Mouse (Mus musculus): ENCODE data around the gene Cd164l2. TPM values are rescaled to one million over a fixed set of nuclear protein-coding genes. Genes with fewer than 3 reads are reported as not detected.
A peak's percentile ranks its signal among the peaks of the same experiment; 100 is the strongest.

Cd164l2 gene
- under 1 TPM in 1 of 2 experiments, not detected in 1; 0.54 TPM for polyA plus RNA-seq (2017; shearing (Covaris generic))

DNA sequence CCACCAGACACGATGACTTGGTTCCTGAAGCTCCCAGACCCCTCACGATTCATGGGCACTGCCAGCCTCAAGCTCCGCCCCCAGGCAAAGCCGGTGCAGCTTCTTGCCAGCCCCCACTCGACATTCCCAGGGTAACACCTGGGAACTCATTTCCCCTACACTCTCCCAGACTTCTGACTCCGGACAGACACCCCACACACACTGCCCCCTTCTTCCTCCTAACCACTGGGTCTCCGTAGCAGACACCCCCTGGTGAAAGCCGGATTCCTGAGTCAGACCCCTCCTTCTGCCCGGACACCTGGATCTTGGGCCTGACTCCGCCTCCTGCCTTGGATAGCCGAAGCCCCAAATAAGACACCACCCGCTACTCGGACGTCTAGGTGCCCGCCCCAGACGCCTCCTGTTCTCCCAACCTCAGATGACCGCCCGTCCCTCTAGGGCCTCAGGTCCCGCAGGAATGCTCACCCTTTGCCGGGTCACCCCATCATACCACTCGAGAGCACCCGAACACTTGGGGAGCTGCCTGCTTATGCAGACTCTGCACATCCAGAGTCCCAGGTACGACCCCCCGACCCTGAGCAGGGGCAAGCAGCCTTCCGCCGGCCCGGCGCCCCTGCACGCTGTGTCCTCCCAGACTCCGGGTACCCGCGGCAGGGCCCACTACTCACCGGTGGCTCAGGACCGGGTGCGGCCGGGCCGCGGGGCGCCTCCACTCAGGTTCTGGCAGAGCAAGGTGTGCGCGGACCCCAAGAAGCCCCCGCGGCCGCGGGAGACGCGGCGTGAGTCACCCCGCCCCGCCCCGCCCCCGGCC, at the start of gene Cd164l2, which contains the start of gene Gpr3:
Gene Cd164l2, plus strand, starts transcription at position 381 of the 811 bp plus-strand sequence.
Gene Gpr3, minus strand, starts transcription at position 786 of the 811 bp plus-strand sequence.
- no peak for ATAC-seq

DNA sequence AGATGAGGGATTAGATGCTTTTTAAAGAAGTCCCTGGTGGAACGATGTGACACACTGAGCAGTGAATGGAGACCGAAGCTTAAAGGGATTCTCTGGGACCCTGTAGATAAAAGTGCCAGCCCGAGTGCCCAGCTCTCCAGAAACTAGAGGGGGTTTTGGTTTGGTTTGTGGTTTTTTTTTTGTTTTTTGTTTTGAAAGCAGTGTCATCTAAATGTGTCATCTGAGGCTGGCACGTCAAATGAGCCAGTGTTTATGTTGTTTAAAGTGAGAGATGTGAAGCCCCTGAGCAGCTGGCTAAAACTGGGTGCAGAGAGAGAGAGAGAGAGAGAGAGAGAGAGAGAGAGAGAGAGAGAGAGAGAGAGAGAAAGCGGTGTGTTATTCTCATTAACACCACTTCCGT, 49.7 kb upstream of the Cd164l2 start:
- ATAC-seq = peak; percentile 53

DNA sequence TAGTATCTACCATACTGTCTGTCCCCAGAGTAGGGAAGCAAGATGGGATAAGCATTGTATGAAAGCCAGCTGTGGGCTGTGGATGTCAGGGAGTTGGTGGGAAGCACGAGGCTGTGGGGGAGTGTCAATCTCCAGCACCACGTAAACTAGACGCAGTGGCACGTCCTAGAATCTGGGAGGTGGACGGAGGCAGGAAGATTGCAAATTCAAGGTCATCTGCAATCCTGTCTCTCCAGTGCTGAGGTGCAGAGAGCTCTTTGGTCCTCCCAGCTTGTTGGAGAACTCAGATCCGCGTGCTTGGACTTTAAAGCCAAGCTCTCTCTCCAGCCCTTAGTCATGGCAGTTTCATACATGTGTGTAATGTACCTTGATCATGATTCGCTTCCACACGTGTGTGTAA, 45.2 kb upstream of the Cd164l2 start:
- ATAC-seq = no peak

DNA sequence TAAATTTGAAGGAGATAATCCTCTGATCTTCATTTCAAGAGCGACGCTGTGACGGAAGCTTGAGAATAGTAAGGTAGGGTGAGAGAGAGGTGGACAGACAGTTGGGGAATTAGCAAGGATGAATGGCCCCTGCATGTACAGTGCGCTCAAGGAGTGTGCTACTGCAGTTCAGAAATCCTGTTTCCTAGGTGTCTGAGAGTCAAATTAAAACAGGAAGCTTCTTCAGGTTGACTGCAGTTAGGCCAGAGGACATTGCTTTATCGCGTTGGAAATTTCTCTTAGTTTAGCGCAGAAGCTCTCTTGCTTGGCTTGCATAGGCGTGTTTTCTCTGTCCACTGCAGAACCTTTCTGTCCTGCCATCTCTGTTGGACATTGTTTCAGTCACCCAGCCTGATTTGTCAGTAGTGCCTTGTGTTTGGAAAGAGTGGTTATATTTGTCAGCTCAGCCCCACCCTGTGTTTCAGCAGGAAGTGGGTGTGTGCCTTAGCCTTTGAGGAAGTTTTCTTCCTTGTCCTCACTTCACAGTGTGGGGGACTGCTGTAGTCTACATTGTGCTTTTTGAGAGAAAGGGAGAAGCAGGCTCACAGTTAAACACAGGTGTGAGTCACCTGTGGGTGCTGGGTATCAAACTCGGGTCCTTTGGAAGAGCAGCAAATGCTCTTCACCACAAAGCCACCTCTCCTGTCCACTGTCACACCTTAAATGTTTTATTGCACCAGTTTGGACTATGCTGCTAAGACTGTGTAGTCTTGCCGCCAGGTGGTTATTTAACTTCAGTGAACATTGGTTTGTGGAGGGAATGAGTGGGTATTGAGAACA, 42.5 kb upstream of the Cd164l2 start:
- ATAC-seq = peak; percentile 76

DNA sequence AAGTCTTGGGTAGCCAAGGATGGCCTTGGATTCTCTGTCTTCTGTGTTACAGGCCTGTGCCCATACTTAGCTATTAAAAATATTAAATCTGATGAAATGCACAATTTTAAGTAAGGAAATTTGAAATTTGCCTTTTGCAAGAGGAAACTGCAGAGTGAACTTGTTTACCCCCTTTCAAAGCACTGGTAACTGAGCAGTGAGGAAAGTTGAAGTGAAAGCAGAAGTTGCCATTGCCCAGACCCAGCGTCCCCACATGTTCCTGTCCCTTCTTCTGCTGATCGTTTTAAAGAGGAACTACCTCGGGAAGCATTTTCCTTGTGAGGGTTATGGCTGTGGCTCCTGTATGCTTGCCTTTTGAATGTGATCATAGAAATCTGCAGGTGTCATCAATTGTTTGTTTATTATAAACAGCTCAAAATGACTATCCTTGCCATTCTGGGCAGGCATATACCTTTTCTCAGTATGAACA, 41.8 kb upstream of the Cd164l2 start:
- ATAC-seq = peak; percentile 49

DNA sequence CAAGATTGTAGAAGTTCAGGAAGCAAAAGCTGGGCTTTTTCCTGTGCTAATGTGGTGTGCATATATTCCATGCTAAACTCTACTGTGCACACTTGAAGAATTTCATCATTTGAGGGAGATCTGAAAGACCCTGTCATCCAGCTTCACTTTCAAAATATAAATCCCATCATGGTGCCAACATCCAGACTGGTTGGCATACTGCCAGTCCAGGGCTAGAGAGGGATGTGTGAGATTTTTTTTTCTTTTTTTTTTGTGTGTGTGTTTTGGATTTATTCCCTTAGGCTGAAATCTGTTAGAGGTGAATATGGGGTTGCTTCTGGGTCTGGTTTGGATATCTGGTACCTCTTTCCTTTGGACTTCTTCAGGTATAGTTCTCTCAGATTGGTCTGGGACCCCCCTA, 41.3 kb upstream of the Cd164l2 start:
- ATAC-seq = no peak

DNA sequence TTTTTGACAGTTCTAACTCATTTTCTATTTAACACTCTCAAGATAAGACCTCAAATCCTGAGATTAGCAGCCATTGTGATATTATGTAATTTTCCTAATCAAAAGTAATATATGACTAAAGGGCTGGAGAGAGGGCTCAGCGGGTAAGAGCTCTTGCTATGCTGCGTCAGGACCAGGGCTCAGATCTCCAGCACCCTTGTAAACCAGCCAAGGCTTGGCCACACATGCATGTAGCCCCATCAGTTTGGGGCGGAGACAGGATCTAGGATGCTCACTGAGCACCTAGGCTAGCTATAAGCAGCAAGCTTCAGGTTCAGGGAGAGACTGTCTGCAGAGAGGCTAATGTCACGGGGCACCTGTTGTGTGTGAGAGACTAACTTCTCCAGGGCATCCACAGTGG, 39.5 kb upstream of the Cd164l2 start:
- no peak for ATAC-seq

DNA sequence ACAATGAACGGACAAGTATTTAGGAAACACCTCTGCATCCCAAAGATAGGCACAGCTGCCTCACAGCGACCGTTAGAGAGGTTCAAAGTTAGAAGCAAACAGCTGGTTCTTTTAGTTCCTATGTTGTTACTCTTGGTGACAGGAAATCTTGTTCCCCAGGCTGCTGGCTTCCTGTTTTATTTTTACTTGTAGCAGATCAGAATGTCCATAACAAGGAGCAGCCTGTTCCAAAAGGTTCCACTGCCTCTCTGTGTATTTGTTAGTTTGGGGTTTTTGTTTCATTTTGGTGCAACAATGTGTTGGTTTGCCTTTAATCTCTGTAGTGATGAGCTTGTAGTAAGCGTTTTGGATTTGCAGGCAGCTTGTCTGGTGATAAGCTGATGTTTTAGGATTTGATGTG, 37.6 kb upstream of the Cd164l2 start:
- peak; percentile 42 for ATAC-seq

DNA sequence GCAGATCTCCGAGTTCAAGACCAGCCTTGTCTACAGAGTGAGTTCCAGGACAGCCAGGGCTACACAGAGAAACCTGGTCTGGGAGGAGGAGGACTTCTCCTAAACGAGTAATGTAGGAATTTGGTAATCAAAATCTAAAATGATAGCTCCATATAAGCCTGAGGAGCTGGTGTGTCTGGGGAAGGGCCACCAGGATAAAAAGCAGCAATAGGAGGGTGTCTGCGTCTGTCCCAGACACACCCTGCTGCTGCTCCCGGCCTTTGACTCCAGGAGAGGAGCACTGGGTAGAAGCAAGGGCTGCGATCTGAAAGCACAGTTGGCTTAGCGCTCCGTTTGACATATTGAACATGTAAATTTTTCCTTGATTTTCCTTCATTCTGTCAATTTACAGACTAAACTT, 36.7 kb upstream of the Cd164l2 start:
- no peak for ATAC-seq

DNA sequence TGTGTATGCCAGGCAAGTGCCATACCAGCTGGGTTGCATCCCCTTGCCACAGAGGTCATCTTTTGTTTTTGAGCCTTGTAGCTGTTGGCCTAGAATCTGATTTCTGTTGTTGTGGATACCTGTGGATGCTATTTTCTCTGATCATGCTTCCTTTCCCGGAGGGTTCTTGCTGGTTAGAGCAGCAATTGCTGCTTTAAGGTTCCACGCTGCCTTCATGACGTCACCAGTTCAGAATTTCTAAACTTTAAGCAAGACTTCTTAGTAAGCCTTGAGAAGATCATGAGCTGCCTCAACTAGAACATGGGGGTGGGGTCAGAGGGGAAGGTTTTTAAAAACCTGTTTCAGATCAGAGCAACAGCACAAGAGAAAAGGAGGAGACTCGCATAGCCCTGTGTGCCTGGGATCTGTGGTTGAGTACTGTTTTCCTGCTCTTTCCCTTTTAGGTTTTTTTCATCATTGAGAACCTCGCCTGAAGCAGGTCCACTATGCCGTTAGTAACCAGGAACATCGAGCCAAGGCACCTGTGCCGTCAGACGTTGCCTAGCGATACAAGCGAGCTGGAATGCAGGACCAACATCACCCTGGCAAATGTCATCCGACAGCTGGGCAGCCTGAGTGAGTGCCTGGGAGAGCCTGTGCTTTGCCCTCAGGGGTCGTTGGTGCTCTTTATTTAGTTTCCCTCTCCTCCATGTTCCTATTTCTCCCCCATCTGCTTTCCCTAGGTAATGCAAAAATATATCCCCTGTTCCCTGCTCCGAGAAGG, 35.8 kb upstream of the Cd164l2 start:
- ATAC-seq = no peak

DNA sequence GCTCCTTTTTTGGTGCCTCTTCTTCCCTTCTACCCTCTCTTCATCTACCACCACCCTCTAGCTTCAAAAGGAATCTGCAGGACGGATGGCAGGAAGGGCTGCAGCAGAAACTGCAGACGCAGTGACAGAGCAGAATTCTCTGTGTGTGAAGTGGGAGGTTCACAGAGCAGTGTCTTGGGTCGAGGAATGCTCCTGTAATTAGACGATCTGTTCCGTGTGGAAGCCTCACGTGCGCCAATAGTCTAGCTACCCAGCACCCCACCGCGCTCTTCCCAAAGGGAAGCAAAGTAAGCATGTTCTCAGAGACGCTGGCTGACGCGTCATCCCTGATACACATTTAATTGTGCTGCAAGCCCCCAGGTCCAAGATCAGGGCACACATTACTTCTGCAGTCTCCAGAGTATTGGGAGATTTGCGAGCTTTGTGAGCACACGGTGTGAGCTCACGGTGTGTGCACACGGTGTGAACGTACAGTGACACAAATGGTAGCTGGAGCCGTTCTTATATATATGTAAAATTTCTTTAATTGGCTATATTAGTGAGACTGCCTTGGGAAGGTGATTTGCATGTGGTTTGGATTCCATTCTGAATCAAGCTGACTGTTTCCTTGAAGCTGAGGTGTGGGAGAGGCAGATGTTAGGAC, 35.0 kb upstream of the Cd164l2 start:
- ATAC-seq = no peak

DNA sequence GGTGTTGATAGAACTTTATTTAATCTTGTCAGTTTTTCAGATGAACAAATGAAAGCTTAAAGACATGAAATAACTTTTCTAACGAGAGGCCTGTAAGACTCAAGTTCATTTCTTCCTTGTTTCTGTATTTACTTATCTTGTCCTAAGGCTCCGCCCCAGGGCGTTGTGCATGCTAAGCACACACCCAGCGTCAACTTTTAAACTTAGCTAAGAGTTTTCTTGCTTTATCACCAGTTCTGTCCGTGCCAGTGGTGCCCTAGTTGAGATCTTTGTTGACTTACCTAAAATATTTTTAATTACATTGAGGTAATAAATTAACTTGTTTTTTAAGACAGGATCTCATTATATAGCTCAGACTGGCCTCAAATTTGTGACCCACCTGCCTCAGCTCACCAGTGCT, 33.6 kb upstream of the Cd164l2 start:
- no peak for ATAC-seq

DNA sequence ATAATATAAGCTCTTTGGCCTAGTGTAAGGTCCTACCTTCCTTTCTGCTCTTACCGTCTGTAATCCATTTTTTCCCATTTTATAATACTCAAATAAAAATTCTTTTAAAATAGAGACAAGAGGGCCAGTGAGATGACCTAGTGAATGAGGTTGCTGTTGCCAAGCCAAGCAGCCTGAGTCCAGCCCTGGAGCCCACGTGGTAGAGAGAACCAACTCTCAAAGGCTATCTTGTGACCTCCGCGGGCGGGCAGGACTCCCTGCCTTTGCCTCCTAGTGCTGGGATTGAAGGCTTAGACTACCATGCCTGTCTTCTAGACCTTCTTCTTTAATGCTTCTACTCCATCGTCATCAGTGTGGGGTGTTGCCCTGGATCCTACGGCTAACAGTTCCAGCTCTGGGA, 32.7 kb upstream of the Cd164l2 start:
- no peak for ATAC-seq

DNA sequence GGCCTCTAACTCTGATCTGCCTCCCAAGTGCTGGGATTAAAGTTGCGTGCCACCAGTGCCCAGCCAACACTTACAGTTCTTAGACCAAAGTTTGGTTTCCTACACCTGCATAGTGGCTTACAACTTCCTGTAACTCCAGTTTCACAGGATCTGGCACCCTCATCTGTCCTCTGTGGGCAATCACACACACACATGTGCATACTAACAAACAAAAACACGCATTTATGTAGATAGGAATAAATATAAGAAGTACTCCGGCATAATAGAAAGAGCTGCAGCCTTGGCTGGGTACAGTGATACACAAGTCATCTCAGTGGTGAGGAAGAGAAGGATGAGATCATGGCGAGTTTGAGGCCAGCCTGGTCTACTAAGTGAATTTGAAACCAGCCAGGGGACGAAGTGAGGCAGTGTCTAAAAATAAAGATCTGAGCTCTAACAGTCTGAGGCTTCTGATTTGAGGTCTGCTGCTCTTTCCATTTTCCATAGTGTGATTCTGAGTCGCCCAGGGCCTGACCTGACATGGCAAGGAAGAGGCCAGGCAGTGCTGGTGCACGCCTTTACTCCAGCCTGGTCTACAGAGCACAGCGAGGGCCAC, 29.4 kb upstream of the Cd164l2 start:
- no peak for ATAC-seq

DNA sequence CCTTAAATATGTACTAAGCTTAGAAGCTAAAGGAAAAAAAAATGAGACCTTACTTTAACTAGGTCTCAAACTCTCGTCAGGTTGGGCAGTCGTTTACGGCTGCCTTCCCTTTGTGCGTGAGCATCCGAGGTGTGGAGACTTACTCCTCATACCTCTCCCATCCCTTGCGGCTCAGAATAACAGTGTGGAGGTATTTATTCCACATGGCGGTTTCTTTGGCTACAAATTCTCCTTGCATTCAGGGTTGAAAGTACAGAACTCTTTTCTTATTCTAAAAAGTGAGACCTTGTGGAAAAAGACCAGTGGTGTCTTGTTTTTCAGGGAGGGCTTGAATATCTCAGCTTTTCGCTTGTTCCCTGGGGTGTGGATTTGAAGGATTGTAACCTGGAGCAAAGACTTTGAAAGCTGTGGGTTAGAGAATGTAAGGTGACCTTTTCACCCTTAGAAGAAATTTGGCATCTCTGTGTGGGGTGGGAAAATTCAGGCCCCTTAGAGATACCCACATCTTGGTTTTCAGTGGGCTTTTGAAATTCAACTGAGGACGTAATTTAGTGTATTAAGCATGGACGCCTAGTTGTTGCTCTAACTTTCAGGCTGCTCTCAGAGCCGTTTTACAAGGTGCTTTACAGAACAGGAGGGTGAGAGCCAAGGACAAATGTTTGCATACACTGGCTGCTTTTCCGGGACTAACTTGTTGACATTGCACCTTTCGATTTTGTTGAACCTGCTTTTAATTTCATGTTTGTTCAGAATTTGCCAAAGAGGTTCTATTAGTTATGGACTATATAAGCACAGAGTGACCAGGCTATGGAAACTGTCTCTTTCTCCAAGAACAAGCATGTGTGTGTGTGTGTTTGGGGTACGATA, 27.7 kb upstream of the Cd164l2 start:
- no peak for ATAC-seq

DNA sequence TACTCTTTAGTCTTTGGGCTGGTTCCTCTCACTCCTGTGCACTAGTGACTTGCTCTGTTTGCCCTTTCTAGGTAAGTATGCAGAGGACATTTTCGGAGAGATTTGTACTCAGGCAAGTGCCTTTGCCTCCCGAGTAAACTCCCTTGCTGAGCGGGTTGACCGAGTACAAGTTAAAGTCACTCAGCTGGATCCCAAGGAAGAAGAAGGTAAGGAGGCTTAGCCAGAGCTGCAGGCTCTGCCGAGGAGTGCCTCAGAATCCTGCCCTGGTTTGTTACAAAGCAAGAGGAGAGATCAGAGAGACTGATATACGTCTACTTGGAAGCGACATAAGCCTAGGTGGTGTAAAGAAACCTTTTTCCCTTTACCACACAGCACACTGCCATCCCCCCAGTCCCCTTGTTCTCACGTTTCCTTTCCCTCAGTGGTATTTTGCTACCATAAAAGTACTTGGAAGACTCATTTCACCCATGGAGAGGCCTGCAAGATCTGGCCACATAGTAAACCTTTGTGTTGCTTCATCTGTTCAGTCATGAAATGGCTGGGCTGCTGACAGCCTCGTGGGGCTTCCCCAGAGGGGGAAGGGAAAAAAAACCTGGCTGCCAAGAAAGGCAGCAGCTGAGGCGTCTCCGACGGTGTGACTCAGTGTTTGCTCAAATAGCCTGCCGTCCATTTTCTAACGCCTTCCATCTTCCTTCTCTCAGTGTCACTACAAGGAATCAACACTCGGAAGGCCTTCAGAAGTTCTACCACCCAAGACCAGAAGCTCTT, 26.8 kb upstream of the Cd164l2 start:
- peak; percentile 95 for ATAC-seq

DNA sequence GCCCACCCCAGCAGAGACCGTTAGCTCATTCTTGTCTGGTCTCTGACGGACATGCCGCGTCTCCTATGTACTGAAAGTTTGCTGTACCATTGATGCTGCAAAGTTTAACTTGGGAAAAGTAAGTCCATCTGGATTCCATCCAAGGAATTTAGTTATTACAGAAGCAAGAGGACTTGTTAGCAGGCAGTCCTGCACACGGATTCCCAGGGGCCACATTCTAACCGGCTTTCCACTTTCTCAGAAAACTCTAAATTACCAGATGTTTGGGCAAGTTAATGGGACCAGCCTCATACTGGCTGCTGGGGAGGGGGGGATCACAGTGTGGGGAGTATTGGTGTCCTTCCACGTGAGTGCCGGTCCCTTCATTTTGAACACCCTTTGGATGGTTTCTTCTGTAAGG, 26.0 kb upstream of the Cd164l2 start:
- ATAC-seq = no peak

DNA sequence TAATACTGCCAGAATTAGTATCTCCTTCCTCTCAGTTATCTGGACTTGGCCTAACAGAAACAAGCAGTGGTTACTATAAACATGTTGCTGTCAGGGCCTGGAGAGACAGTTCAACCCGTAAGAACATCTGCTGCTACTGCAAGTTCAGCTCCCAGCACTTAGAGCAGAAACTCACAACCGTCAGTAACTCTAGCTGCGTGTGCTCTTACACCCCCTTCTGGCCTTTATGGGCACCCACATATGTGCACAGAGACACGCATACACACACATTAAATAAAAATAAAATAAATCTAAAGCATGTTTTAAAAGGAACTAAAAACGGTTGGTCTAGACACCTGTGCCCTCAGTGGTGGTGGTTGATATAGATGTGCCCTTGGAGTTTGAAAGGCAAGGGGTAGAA, 25.1 kb upstream of the Cd164l2 start:
- no peak for ATAC-seq

DNA sequence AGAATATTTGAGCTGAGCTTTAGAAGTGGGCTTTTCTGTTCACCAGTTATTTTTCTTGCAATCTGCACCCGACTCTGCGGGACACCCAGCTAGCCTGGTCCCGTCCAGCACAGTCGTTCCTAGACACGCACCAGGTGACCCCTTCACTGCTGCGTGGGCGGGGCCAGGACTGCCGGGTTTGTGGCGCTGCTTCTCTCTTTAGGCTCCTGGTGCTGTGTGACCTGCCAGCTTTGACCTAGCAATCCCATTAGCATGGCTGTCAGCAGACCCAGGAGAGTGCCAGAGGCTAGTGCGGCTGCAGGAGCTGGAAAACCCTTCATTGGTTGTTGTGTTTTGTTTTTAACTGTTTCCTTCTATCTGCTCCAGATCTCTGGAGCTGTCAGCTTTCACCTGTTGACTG, 22.5 kb upstream of the Cd164l2 start:
- no peak for ATAC-seq

DNA sequence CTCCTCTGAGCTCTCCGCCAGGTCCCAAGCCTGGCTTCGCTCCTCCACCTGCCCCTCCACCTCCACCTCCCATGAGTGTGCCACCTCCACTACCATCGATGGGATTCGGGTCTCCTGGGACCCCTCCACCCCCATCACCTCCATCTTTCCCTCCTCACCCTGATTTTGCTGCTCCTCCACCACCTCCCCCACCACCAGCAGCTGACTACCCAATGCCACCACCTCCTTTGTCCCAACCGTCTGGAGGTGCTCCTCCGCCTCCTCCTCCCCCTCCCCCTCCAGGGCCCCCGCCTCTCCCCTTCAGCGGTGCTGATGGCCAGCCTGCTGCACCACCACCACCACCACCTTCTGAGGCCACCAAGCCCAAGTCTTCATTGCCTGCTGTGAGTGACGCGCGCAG, 17.4 kb upstream of the Cd164l2 start:
- ATAC-seq = no peak

All from CD4-positive, CD25-positive, alpha-beta regulatory T cell, adult 4 months (primary cell).